Mouse (Mus musculus): ENCODE data around the gene Bdkrb2.
A peak's percentile ranks its signal among the peaks of the same experiment; 100 is the strongest.

The Bdkrb2 gene

GRCm38 (mm10) chr12:105546538-105546937, 16.5 kb upstream of the Bdkrb2 start:
- DNase-seq (ENCODE audit: low read depth, low spot score): no peak

DNA sequence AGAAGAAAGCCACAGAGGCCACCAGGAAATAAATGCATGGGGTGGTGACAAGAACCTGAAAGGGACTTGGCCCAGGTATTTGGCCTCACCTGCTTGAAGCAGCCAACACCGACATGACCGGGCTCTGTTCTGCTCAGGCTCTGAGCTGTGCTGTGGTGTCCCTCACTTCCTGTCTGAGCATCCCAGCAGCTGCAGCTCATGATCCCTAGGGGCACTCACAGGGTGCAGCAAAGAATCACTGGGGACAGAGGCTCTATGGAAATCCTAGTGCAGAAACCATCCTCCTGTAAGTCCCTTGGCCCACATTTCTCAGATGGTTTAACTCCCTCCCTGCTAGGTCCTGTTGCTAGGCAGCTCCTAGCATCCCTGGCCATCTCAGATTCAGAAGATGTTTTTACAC, 15.9 kb upstream of the Bdkrb2 start:
- DNase-seq (ENCODE audit: low read depth, low spot score): no peak

GRCm38 (mm10) chr12:105548001-105548400, 15.0 kb upstream of the Bdkrb2 start:
- no peak for DNase-seq (ENCODE audit: low read depth, low spot score)

DNA sequence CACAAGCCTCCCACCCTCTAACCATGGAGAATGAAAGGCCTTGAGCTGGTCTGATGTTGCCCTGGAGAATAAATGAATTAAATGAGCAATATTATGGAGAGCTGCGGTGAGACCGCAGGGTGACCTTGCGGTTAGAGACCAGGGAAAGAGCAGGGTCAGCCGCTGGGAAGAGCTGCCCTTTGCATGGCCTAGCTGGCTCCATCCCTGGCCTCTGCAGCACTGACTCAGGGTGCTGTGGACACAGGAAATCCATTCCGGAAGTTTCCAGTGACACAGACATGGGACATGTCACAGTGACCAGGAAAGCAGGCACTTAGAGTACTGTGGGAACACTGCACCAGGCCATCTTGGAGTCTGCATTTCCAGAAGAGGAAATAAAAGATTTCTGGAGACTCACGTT, 14.1 kb upstream of the Bdkrb2 start:
- no peak for DNase-seq (ENCODE audit: low read depth, low spot score)

DNA sequence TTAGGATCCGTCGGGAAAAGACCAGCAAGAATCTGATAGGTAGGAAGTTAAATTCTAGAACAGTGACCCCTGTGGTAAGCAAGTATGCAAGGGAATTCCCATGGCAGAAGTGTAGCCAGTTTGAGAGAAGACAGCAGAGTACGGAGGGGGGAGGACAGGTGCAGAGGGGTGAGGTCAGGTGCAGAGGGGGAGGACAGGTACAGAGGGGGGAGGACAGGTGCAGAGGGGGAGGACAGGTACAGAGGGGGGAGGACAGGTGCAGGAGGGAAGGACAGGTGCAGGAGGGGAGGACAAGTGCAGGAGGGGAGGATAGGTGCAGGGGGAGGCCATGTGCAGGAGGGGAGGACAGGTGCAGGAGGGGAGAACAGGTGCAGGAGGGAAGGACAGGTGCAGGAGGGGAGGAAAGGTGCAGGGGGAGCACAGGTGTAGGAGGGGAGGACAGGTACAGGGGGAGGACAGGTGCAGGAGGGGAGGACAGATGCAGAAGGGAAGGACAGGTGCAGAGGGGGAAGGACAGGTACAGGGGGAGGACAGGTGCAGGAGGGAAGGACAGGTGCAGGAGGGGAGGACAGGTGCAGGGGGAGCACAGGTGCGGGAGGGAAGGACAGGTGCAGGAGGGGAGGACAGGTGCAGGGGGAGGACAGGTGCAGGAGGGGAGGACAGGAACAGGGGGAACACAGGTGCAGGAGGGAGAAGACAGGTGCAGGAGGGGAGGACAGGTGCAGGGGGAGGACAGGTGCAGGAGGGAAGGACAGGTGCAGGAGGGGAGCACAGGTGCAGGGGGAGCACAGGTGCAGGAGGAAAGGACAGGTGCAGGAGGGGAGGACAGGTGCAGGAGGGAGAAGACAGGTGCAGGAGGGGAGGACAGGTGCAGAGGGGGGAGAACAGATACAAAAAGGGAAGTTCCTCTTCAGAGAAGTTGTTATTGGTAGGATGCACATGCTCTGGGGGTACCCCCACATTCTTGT, 12.9 kb upstream of the Bdkrb2 start:
- DNase-seq (ENCODE audit: low read depth, low spot score): no peak

DNA sequence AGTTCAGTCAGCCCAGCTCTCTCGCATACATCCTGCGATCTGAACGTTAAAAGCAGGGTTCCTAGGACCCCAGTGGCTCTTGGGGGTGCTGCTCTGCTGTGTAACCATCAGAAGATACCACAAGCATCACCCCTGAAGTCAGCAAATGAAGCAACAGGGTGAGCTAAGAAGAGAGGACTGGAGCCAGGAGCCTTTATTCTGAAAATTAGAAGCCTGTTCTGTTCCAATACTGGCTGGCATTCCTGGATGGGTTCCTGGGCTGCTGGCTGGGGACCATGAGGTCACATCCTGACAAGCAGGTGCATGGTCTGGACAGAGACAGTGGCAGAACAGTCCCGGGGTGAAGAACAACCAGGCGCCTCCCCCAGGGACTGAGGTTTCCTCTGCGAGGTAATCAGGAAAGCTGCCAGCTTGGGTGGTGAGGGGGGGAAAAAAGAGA, 11.5 kb upstream of the Bdkrb2 start:
- DNase-seq (ENCODE audit: low read depth, low spot score): no peak

DNA sequence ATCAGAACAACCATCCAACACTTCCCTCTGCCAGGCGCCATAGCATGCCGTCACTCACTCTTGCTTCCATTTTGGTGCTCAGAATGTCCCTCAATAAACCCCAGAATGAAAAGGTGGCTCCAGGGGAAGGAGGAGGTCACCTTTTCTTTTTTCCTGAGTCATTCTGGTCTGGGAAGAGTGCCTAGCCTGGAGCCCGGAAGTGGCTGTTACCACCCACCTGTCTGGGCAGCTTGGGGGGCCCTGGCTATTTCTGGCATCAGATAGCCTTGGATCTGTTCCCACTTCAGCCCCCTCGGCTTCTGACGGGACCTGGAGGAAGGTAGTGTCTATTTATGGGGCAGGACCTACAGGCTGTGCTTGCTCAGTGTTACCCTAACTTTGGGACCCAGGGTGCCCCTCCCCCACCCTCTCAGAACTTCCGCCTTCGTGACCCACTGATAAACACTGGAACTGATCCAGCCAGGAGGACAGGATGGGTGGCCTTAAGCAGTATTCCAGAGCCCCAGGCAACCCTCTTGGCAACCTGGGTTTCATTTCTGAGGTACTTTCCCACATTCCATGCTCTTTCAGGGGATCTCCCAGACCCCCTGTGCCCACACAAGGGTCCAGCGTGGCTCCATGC, 8.8 kb upstream of the Bdkrb2 start:
- no peak for DNase-seq (ENCODE audit: low read depth, low spot score)

GRCm38 (mm10) chr12:105555172-105555571, 7.9 kb upstream of the Bdkrb2 start:
- peak; percentile 38 for DNase-seq (ENCODE audit: low read depth, low spot score)

DNA sequence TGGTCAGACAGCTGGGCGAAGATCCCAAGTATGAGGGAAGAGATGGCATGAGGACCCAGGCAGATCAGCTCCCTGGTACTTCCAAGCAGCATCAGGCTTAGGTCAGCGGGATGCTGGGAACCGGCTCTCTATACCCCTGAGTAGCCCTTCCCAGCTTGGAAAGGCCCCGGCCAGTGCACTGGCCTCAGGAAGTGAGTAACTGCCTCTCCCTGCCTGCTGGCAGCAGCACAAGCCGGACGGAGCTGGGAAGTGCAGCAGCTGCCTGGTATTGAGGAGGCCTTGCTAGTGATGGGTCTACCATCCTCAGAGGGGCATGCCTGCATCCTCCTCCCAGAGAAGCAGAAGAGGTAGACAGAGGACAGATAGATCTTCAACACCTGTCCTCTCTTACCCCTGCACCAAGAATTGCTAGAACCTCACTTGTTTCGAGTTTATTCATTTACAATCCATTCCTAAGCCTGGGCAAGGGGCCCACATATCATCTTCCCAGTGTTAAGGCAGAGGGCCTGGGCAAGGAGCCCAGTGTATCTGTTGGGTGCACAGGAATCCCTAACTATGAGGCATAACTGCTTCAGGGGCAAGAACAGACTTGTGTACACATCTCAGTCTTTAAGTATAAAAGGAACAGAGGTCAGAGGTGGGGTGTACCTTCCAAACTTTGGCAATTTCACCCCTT, 5.6 kb upstream of the Bdkrb2 start:
- no peak for DNase-seq (ENCODE audit: low read depth, low spot score)

GRCm38 (mm10) chr12:105561007-105561534, 2.0 kb upstream of the Bdkrb2 start:
- no peak for DNase-seq (ENCODE audit: low read depth, low spot score)

GRCm38 (mm10) chr12:105562056-105562820, 788 bp upstream of the Bdkrb2 start:
- DNase-seq (ENCODE audit: low read depth, low spot score): no peak

GRCm38 (mm10) chr12:105563726-105564275, 775 bp downstream of the Bdkrb2 start:
- peak; percentile 29 for DNase-seq (ENCODE audit: low read depth, low spot score)

DNA sequence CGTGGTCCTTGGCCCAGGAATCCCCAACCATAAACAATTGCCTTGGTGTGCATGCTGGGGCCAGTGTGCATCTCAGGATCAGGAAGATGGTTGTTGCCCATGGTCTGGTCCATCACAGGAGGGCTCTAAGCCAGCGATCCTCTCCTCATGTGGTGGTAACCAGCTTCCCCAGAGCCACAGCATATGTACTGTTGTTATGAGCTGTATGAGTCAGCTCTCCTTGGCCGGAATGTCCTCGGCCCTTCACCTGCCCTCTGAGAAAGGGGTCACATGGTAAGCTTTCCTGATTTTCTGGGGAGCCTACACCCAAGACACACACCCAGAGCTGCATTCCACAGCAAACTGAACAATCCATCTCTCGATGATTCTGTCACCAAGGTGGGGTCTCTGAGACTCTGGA, 2.2 kb downstream of the Bdkrb2 start:
- no peak for DNase-seq (ENCODE audit: low read depth, low spot score)

DNA sequence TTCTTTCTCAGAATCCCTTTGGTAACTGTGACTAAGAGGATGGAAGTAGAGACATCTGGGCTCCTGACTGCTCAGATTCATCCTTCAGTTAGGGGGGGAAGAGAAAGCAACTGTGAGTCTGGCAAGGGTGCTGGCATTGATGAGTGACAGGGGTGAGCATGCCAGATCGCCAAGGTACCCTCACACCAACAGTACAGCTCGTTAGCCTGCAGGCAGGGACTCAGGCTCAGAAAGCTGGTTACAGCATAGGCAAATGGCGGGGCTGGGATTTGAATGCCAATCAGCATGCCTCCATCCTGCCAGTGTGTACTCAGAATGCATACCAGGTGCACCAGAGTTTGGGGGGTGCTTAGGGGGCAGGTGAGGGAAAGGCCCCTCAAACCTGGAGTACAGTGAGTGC, 8.8 kb downstream of the Bdkrb2 start:
- no peak for DNase-seq (ENCODE audit: low read depth, low spot score)

- DNase-seq (ENCODE audit: low read depth, low spot score): no peak
Observed at GRCm38 (mm10) chr12:105572622-105573021, 9.6 kb downstream of the Bdkrb2 start.

DNA sequence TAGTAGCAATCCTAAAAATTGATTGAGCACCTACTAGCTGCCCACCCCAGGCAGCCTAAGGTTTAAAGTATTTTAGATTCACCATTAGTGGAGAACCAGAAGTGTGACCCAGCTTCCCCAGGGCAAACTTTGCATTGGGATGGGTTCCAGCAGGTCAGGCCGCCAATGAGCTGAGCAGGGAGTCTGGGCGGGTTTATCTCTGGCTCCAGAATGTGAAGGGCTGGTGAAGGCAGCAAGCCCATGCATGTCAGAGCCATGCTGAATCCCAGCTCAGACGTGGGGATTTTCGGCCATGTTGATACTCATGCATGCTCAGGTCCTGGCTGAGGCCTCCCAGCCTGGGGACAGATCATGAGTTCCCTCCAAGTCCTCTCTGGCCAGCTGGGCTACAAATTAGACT, 11.3 kb downstream of the Bdkrb2 start:
- no peak for DNase-seq (ENCODE audit: low read depth, low spot score)

GRCm38 (mm10) chr12:105580490-105580889, 17.5 kb downstream of the Bdkrb2 start:
- no peak for DNase-seq (ENCODE audit: low read depth, low spot score)

- DNase-seq (ENCODE audit: low read depth, low spot score): no peak
Observed at GRCm38 (mm10) chr12:105582486-105582885, 19.5 kb downstream of the Bdkrb2 start.

DNA sequence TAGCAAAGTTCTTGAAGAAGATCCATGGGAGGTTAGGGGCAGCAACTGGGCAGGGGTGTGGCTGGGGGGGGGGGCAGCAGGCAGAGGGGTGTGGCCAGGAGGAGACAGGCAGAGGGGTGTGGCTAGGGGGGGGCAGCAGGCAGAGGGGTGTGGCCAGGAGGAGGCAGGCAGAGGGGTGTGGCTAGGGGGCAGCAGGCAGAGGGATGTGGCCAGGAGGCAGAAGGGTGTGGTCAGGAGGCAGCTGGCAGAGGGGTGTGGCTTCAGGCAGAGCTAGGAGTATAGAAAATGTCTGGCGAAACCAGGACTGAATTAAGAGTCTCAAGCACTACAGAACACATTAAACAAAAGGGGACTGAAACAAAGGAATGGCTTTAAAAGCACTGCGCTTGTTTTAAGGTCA, 20.5 kb downstream of the Bdkrb2 start:
- peak; percentile 44 for DNase-seq (ENCODE audit: low read depth, low spot score)

GRCm38 (mm10) chr12:105584851-105585250, 21.8 kb downstream of the Bdkrb2 start:
- DNase-seq (ENCODE audit: low read depth, low spot score): peak; percentile 85

DNA sequence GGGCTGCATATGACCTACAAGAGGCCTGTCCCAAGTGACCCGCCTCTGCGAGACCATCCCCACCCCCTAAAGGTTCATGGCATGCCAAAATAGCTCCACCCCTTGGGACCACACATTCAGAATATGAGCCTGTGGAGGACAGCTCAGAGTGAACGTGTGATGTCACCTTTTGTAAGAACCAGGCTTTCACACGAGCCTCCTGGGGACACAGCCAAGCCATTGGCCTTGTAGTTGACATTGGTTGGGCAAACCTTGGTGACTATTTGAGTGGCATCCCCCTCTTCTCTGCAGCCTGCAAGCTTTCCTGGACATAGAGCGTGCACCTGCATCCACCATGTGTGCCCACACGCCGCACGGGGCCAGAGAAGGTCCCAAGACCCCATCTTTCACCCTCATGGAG, 24.5 kb downstream of the Bdkrb2 start:
- no peak for DNase-seq (ENCODE audit: low read depth, low spot score)

All from mesoderm, embryonic 11.5 days (tissue).